Mouse (Mus musculus) liver, adult 2 months (tissue): ENCODE results near the gene Fam71f1.

Experiments
- CTCF ChIP-seq: fragments of 200-500 bp; IDR thresholded peaks from 2 replicates; pipeline ENCODE4 v1.5.1; 2011; ENCODE audit warnings: low read depth, low read length, control low read depth
- POLR2A ChIP-seq: fragments of 200-500 bp; IDR thresholded peaks from 2 replicates; pipeline ENCODE4 v1.6.1; 2011; ENCODE audit warnings: low read length, control low read depth; ENCODE audit not compliant: insufficient read depth; ENCODE audit errors: extremely low read depth

- TF ChIP-seq CTCF (no peak), POLR2A (no peak)
Measured at GRCm38 (mm10) chr6:29279293-29279692, 39.6 kb upstream of the Fam71f1 start, which contains the start of gene Fam71f2.
